Mouse (Mus musculus): ENCODE results near the gene Pak1.

Gene Pak1

DNA sequence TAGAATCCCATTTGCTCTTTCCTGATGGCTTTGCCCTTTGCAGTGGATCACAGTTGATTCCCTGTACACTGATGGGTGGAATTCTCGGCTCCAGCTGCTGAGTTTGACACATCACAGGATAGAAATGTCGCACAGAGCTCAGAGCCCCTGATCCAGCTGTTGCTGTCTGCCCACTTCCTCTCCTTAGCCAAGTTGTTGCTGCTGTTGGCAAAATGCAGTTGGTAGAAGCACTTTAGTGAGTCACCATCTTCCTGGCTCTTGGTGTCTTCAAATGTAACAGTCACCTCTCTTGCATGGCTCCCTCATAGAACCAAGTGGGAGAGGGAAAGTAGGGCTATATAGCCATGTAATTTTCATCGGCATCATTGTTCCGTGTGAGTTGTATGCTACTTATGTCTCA is 11.2 kb upstream of the Pak1 start:
- DNase-seq (ENCODE audit: low spot score in 2 of 2) = no peak

DNA sequence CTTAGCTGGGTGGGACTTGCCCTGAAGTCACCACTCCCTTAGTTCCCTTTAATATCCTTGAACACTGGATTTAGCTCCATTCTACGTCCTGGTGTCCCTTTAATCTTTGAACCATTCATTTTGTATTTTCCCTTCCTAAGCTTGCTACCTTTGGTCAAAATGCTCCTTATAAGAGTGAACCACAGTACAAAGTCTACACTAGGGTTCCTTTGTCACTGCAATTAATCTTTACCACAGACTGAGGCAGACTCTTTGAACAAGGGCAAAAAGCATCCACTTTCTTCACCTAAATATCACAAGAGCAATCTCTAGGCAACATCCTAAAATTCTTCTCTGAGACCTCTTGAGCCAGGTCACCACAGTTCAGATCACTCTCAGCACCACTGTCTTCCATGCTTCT is 8.1 kb upstream of the Pak1 start:
- DNase-seq (ENCODE audit: low spot score in 2 of 2) = no peak

DNA sequence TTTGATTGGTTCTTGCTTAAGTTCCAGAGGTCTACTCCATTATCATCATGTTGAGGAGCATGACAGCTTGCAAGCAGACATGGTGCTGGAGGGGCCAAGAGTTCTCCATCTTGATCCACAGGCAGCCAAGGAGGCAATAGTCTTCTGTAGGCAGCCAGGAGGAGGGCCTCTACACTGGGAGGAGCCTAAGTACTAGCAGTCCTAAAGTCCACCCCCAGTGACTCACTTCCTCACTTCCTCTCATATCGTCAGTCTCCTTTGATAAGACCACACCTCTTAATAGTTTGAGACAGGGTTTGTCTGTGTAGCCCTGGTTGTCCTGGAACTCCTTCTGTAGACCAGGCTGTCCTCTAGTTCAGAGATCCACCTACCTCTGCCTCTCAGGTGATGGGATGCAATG is 7.5 kb upstream of the Pak1 start:
- no peak for DNase-seq (ENCODE audit: low spot score in 2 of 2)

DNA sequence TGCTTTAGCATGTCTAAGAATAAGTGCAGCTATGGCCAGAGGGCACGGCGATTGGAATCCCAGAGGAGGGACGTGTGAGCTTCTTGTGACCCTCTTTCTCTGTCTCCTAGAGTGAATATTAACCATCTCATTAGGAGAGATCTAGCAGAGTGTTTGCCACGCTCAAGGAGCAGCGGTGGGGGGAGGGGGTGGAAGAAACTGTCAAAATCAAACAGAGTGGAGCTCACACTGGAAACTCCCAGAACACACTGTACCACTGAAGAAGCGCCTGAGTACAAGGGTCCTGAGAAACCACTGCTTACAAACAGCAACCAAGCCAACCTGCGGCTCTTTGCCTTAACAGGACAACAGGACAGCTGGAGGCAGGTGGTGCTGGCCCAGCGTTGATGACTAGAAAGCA is 6.8 kb upstream of the Pak1 start:
- no peak for DNase-seq (ENCODE audit: low spot score in 2 of 2)

DNA sequence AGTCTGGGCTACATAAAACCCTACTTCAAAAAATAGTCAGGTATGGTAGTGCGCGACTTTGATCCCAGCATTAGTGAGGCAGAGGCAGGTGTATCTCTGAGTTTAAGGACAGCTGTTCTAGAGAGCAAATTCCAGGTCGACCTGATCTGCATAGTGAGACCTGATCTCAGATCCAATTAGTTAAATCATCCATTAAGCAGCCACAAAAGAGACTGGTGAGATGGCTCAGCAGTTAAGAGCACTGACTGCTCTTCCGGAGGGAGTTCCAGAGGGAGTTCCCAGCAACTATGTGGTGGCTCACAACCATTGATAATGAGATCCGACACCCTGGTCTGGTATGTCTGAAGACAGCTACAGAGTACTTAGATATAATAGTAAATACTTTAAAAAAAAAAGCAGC is 4.8 kb upstream of the Pak1 start:
- DNase-seq (ENCODE audit: low spot score in 2 of 2) = no peak

DNA sequence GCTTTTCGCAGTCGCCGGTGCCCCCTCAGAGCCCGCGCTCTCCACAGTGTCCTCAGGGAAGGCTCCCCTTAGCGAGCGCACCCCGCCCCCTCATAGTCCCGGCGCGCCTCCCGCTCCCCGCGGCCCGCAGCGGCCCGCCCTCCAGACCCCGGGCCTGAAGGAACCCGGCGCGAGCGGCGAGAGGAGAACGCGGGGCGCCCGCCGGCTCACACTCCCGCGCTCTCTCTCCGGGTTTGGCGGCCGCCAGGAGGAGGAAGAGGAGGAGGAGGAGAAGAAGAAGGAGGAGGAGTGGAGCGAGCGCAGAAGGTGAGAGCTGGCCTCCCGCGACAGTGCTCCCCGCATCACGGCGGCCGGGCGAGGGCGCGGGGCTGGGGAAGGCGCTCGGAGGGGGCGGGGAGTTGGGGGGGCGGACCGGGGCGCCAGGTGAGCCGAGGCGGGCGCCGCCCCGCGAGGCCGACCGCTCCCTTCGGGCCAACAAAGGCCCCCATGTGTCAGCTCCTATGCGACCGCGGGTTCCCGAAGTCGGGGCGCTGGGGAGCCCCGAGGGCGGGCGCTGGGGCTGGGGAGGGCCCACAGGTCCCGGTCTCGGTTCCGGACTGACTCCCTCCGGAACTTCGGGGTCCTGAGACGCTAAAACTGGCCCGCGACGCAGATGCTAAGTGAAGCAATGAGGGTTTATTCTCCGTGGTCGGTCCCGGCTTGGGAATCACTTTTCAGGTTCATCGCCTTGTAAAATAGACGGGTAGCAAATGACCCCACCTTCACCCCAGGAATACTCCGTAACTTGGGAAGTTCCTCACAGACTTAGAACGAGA is 535 bp downstream of the Pak1 start:
- no peak for DNase-seq (ENCODE audit: low spot score in 2 of 2)

DNA sequence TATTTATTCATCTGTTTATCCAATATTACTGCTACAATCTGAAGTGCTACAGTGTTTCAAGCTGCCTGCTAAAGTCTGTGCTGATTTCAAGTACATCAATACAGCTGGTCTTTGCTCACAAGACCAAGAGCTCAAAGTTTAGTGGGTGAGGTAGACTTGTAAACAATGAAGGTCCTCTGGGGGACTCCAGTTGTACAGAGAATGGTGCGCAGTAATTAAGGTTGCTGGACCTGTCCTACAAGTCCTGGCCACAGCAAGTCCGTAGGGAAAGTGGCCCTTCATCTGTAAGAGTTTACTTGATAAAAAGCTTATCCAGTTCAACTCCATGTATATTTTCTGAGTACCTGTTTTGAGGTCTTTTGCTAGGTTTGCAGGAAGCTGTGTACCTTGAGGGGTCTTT is 1.9 kb downstream of the Pak1 start:
- DNase-seq (ENCODE audit: low spot score in 2 of 2) = no peak

DNA sequence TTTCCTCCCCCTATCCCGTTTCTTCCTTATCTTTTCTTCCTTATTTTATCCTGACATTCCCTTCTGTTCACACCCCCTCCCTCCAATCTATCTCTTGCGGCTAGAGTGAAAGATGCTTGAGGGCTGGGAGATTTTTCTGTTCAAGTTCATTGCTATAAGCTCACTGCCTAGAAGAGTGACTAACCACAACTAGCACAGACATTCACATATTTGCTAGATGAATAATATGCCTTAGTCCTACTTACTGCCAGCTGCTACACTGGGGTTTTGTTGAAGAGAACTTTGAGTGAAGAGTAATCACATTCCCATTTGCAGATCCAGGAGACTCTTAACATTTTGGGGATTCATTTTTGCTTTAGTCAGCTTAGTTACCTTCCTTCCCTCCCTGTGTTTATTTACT is 4.0 kb downstream of the Pak1 start:
- no peak for DNase-seq (ENCODE audit: low spot score in 2 of 2)

DNA sequence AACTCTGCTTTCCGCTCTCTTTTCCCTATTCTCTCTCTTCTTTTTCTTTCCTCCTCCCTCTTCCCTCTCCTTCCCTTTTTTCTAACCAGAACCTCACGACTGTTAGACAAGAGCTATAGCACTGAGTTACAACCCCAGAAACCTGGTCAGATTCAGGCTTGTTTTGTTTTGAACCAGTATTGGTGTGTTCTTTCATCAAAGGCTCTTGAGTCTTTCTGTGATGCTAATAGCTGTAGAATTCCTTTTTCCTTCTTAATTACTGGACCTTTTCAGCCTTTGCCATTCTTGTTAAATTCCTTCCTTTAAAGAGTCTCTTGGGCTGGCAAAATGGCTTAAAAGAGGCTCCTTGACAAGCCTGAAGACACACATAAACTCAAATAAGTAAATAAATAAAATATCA is 14.8 kb downstream of the Pak1 start:
- DNase-seq (ENCODE audit: low spot score in 2 of 2) = no peak

DNA sequence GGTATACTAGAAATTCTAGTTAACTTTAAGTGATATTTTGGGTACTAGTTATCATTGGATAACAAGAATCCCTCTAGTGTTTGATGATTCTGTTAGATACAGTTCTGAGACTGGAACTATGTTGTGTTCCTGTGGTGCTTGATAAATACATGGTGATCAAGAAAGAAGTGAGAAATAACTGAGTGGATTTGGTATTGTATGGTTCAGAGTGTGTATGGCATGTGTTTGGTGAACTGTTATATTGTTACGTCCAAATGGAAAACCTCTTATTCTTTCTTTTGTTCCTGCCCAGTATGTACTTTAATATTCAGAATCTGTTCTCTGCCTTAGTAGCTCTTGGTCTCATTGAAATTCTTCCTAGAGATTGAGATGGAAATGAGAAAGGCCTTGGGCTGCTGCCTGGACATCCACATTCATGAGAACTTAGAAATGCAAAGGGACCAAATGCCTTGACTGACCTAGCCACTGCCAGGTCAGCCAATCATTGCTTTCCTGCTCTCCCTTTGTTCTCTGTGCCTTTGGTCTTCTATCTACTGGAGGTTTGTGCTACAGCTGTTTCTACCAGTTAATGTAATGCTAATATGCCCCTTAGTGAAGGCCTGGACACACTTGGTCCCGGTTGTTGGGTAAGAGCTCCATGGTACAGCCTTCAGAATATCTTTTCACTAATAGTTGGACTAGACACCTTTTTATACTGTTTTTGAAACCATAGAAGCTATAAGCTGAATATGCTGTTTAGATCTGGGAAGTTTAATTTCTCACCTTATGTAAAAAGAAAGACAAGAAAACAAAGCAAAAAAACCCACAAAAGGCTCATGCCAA is 16.1 kb downstream of the Pak1 start:
- no peak for DNase-seq (ENCODE audit: low spot score in 2 of 2)

DNA sequence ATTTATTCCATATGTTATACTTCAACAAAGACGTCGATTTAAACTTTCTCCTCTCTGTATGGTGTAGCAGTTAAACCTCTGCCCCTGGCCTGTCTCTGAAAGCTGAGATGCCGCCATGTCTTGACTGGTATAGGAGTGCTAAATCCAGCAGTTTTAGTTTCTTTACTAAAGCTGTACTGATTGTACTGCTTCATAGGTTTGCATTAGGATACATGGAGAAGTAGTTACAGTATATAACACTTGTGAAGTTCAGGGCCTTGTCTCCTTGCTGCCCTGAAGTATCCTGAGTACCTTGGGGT is 16.7 kb downstream of the Pak1 start:
- DNase-seq (ENCODE audit: low spot score in 2 of 2) = no peak

DNA sequence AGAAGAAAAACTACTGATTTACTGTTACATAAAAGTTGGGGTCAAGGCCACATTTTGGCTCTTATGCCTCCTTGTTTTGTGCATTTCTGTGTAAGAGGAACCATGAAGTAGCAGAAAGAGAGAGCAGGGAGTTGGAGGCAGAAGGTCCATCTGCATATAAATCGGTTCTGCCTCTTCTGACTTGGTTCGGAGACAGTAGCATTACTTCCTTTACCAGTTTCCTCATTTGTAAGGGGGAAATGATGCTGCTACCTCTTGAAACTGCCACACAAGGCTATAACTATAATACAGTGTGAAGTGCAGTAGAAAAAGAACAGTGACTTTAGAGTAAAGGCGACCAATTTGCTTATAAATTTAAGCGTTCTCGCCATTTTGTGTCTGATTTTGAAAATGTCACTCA is 21.0 kb downstream of the Pak1 start:
- DNase-seq (ENCODE audit: low spot score in 2 of 2) = no peak

DNA sequence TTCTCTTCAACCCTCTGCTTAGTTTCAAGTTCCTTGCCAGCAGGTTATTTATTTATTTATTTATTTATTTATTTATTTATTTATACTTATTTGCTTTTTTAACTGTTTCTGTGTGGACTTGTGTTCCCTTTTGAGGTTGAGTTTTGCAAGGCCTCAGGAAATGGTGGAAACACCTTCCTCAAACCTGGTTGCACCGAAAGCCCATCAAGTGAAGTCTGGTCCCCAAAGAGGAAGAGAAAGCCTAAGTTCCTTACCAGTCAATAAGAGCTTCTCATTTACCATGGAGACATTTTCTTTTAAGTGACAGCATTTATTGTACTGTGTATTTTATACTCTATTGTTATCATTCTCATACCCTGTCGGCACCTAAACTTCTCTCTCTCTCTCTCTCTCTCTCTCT is 33.5 kb downstream of the Pak1 start:
- no peak for DNase-seq (ENCODE audit: low spot score in 2 of 2)

DNA sequence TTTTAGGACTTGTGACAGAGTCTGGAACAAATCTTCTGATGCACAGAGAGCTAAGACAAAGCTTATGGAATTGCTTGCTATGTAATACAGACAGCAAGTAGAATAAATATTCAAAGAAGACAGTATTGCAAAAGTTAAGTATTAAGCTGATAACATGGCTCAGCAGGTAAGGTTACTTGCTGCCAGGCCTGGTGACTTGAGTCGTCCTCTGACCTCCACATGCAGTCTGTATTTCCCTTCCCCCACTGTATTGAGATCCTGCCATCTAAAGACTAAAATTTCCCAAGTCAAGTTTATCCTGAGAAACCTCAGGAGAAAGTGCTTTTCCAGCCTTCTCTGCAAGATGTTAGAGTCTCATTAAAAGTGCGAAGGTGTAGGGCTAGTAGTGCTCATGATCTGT is 40.8 kb downstream of the Pak1 start:
- no peak for DNase-seq (ENCODE audit: low spot score in 2 of 2)

DNA sequence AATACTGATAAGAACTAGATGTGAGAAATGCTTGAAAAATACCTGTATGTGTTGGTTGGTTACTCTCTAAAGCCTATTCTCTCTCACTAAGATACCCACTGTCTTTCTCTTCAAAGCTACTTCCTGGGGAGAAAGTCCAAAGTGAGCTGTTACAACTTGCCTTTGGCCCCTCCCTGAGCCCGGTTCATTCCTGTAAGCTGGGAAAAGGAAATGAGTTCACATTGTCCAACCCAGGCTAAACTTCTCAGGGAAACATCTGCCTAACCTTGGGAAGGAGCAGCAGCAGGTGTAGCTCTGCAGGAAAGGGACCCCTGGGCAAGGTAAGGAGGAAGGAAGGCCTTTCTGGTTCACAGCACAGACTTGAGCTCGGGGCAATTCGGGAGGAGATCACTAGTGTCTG is 42.4 kb downstream of the Pak1 start:
- DNase-seq (ENCODE audit: low spot score in 2 of 2) = no peak

DNA sequence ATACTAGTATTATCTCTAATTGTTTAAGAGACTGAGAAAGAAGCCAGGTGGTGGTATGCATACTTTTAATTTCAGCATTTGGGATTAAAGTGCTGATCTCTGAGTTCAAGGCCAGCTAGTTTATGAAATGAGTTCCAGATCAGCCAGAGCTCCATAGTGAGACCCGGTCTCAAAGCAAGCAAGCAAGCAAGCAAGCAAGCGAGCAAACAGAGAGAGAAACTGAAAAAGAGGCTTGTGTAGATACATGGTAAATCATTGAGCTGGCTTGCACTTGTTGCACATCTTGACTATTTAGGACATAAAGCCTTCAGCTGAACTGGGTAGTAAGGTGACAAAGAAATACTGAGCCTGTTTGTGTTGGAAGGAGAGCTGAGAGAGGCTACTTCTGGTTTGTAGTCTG is 44.6 kb downstream of the Pak1 start:
- DNase-seq (ENCODE audit: low spot score in 2 of 2) = no peak

DNA sequence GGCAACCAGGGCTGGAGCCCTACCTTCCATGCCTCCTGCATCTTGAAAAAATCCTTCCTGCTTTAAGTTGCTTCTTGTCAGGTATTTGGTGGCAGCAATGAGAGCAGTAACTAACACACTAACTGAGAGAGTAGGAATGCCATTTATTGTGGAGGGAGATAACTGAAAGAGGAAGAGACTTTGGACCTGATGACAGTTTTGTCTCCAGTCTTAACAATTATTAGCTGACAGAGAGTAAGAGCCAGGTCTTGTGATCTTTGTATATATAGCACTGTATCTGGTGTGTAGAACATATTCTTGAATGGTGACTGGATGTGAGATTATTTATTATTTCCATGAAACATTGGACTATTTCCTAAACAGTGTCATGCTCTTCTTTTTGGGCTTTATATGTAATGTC is 50.2 kb downstream of the Pak1 start:
- no peak for DNase-seq (ENCODE audit: low spot score in 2 of 2)

DNA sequence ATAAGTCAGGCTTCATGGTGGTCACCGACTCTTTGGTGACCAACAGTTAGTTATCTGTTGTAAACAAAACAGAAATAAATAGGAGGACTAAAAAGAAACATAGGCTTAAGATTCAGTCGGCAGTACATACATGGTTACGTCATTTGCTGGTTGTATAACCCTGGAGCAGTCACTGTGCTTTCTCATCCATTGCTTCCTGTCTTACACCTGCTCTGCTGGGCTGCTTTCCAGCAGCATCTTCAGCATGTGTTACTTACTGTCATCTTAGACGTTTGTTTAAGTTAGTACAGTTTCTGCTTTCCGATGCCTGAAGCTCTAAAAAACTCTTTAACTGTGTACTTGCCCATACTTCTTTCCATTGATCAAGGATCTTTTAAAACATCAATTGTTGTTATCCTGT is 53.0 kb downstream of the Pak1 start:
- DNase-seq (ENCODE audit: low spot score in 2 of 2) = peak in 1 of 2 experiments; percentile 34

DNA sequence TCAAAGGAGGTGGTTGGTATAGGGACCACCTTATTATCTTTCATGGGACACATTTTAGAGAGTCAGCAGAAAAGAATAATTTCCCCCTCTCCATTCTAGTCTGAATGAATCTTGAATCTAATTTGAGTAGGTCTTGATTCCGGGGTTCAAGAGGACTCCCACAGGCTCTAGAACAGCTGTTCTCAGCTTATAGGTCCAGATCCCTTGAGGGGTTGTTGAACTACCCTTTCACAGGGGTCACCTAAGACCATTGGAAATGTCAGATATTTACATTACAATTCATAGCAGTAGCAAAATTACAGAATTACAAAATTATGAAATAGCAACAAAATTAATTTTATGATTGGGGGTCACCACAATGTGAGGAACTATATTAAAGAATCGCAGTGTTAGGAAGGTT is 54.0 kb downstream of the Pak1 start:
- DNase-seq (ENCODE audit: low spot score in 2 of 2) = no peak

DNA sequence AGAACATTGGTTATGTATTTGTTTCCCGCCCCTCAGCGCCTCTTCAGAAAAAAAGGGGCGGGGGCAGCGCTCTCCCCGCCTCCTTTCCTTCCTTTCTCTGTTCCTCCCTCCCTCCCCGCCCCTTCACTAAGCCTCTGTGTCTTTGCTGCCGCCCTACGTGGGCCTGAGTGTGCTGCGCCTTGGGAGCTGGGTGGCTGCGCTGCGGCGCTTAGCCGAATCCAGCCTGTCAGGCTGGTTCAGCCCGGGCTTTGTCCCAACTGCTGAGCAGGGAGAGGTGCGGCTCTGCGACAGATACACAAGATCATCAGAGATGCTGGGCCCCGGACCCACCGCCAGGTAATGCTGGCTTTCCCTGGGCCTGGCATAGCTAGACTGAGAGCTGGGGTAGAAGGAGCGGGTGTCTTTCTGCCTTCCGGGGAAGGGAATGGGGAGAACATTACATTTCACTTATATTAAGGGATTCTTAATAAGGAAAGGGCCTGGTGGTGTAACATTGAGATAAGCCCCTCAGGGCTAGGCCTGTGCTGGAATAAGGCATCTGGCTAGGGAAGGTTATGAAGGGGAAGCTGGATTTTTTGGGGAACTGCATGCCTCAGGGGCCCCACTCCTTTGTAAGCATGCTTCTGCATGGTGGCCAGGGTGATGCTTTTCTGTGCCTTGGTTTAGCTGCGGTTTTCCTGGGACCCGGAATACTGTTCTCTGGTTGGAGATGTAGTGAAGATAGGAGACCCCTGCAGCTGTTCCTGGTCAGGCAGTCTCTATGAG is 54.6 kb downstream of the Pak1 start:
- peak; percentile 69 to 71 for DNase-seq (ENCODE audit: low spot score in 2 of 2)

DNA sequence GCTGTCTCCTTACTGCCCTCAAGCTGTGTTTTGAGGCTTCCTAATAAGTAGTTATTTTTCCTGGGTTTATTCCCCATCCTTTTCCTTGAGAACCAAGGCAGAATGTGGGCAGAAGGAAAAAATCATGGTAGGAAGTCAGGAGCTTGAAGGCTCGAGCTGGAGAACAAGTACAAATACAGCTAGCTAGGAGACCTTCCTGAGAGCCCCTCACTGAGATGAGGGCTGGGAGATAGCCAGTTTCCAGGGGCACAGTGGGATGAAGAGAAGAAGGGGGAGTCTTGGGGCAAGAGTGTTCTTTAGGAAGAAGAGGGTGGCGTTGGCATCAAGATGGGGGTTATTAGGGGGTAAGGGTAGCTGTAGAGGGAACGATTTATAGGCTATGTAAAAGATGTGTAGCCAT is 56.1 kb downstream of the Pak1 start:
- no peak for DNase-seq (ENCODE audit: low spot score in 2 of 2)

DNA sequence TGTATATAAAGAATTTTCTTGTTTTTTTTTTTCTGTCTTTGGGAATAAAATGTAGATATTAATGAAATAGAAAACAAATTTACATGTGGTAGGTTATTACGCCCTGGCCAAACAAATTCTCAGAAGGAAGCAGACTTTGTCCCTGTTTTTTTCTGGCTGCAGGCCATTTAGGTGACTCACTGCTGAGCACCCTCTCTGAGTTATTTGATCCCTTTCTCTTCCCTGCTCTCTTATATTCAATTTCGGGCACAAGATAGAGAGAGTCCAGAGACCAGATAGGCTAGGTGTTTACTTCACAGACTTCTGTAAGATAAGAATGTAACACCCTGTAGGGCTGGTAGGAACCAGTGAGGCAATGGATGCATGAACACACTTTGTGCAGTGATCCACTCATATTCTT is 57.2 kb downstream of the Pak1 start:
- DNase-seq (ENCODE audit: low spot score in 2 of 2) = no peak

DNA sequence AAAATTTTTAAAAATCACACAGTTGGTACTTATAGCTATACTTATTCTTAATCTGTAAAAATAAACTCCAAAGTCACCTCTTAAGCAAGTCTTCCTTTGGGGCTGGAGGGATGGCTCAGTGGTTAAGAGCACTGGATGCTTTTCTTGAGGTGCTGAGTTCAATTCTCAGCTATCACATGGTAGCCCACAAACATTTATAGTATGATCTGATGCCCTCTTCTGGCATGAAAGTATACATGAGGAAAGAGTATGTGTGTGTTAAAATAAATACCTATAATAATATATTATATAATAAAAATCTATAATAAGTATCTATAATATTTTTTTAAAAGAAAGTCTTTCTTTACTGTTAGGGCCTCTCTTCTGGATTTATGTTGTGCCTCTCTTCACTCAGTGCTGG is 58.2 kb downstream of the Pak1 start:
- no peak for DNase-seq (ENCODE audit: low spot score in 2 of 2)

Measured in frontal cortex, postnatal 25 days (tissue).